Mouse (Mus musculus) heart, embryonic 11.5 days (tissue): ENCODE data around the gene Serpinb9b. TPM values are rescaled to one million over a fixed set of nuclear protein-coding genes. Genes with fewer than 3 reads are reported as not detected.

Experiments used
- ATAC-seq: fragments of 200-750 bp; cut with Nextera tagmentation; replicated peaks from 2 replicates; pipeline ENCODE4 v1.8.0; 2017; ENCODE audit warnings: moderate library complexity; ENCODE audit not compliant: insufficient number of reproducible peaks, low FRiP score, low TSS enrichment
- H3K27ac ChIP-seq: fragments of 300-500 bp; sonication (generic); 2 replicates; pipeline ENCODE4 v1.5.1; 2014; ENCODE audit warnings: mild to moderate bottlenecking, low read depth, low read length
- H3K27me3 ChIP-seq: fragments of 300-500 bp; sonication (generic); 2 replicates; pipeline ENCODE4 v1.6.1; 2014; ENCODE audit warnings: mild to moderate bottlenecking, low read length, mixed read lengths; ENCODE audit not compliant: control insufficient read depth, insufficient read depth
- H3K36me3 ChIP-seq: fragments of 300-500 bp; sonication (generic); 2 replicates; pipeline ENCODE4 v1.6.1; 2014; ENCODE audit warnings: mild to moderate bottlenecking, low read length, moderate library complexity, mixed read lengths; ENCODE audit not compliant: control insufficient read depth, insufficient read depth
- H3K4me1 ChIP-seq: fragments of 300-500 bp; sonication (generic); 2 replicates; pipeline ENCODE4 v1.6.1; 2014; ENCODE audit warnings: low read length; ENCODE audit not compliant: control insufficient read depth, insufficient read depth
- H3K4me2 ChIP-seq: fragments of 300-500 bp; sonication (generic); 2 replicates; pipeline ENCODE4 v1.6.1; 2014; ENCODE audit warnings: mild to moderate bottlenecking, moderate library complexity
- H3K4me3 ChIP-seq: fragments of 300-500 bp; sonication (generic); 2 replicates; pipeline ENCODE4 v1.5.1; 2014; ENCODE audit warnings: low read depth, low read length
- H3K9ac ChIP-seq: fragments of 300-500 bp; sonication (generic); 2 replicates; pipeline ENCODE4 v1.6.1; 2014; ENCODE audit warnings: mild to moderate bottlenecking, low read depth, low read length, moderate library complexity
- H3K9me3 ChIP-seq: fragments of 300-500 bp; sonication (generic); replicated peaks from 2 replicates; pipeline ENCODE4 v1.6.1; 2016; ENCODE audit warnings: low read length; ENCODE audit not compliant: control insufficient read depth
- WGBS: fragments of 180-500 bp; shearing (Covaris S2); extraction: QIAGEN DNeasy Blood & Tissue Kit; methylation state at CpG from one replicate; pipeline ENCODE4 v1.1.7; 2014; ENCODE audit not compliant: insufficient replicate concordance; 5-methylcytosine and 5-hydroxymethylcytosine counted together
- polyA plus RNA-seq: library from polyadenylated mRNA; unstranded; fragments of >200 nt; fragmentation: Nextera tagmentation; extraction: Ambion mirVana; gene quantifications from 2 replicates; pipeline ENCODE4 v1.2.1, GENCODE M21; 2014

The Serpinb9b gene
- polyA plus RNA-seq, 1 experiment from 2014 or later = 0.96 TPM

DNA sequence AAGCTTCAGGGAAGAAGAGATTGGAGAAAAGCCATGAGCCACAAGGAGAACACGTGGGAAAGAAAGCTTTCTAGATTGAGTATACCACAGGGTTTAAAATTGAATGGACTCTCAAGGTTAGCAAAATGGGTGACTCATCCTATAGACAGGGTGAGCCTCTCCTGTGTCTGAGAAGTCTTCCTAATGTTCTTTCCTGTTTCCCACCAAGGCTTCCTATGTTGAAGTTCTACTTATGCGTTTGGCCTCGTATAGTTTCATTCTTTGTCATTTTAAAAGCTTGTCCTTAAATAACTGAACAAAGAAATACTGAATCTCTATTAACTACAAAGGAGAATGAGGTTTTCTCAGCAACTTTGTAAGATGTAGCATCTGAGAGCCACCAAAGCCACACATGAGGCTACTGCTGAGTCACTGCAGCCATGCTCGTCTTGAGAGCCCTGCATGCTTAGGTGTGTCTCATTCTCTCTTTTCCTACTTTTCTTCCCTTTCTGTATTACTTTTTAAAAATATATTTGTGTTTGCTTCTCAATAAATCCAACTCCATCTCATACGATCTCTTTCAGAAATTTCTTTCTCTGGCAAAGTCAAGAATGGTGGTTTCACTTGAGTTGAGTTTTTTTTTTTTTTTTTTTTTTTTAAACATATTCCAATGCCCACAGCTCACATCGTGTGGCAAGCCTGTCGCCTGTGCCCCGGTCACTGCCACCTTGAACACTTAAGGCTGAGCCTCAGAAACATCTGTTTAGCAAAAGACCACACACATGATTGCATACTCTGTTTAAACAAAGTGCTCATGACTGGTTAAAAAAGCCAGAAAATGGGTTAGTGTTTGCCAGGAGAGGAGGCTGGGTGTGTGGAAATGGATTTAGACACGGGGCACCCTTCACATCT, 23.4 kb upstream of the Serpinb9b start:
- Histone ChIP-seq H3K4me2 (peak overlapping the region; percentile 72), H3K4me3 (peak overlapping the region; percentile 38), H3K36me3 (no peaks in the 10 kb centered on the region), H3K9me3 (no peaks in the 10 kb centered on the region), H3K27ac (peak overlapping the region; percentile 66), H3K27me3 (no peaks in the 10 kb centered on the region), H3K9ac (peak overlapping the region; percentile 77), H3K4me1 (no peaks in the 10 kb centered on the region)
- WGBS = 58% methylated on average over 9 of the region's 9 CpGs
- ATAC-seq = no peak

DNA sequence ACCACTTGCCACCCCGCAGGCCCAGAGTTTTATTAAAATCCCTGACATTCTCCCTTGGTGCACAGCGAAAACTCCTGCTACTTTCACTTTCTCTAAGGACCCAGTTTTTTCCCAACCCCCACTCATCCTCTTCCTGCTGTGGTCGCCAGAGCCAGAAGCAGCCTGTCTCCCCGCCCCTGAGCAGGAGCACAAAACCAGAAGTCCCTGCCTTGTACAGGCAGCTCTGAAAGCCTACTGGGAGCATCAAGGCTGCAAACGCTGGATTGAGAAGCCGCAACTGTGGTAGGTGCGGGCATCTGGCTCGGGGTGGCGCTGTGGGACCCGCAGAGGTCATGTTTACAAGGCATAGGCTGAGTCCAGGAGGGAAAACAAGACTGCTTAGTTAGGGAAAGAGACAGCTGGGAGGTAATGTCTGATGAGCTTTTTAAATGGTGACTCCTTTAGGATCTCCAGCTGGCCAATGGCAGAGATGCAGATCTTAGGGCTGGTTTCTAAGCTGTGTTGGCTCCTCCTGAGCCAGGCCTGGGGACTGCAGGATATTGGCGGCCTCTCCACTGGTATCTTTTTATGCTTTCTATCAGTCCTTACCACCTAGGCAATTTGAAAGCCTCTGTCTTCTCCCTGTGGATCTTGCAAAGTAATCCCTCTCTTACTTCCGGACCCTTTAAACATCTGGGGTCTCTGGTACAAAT, 22.7 kb upstream of the Serpinb9b start:
- Histone ChIP-seq H3K9ac (peak overlapping the region; percentile 77), H3K27me3 (no peaks in the 10 kb centered on the region), H3K27ac (peak overlapping the region; percentile 66), H3K4me3 (peak overlapping the region; percentile 38), H3K36me3 (no peaks in the 10 kb centered on the region), H3K9me3 (no peaks in the 10 kb centered on the region), H3K4me2 (peak overlapping the region; percentile 72), H3K4me1 (no peaks in the 10 kb centered on the region)
- ATAC-seq = peak; percentile 85
- 16% methylated on average over 12 of the region's 12 CpGs for WGBS

DNA sequence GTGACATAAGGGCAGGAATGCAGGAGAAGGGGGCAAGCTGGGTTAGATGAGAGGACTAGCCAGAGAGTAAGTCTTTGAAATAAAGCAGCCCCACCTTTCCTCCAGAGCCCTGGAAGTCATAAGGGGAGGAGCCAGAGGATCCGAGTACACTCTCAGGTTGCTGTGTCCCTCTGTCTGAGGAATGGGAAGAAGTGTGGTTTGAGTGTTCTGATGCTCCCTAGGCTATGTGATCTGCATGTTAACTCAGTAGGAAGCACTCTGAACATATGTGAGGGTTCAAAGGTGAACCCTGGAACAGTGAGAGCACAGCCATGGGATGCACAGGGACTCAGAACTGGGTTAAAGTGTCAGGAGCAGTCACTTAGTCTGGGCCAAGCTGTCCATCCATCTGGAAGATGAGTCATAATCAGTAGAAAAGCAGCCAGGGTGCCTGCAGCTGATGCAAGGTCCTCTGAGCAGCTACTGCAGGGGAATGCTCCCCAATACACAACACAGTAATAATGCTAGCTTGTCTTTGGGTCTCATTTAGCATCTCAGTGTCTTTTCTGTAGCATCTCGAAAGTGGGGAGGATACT, 21.6 kb upstream of the Serpinb9b start:
- Histone ChIP-seq H3K4me3 (no peak overlapping the region), H3K4me1 (no peaks in the 10 kb centered on the region), H3K27me3 (no peaks in the 10 kb centered on the region), H3K9ac (no peak overlapping the region), H3K36me3 (no peaks in the 10 kb centered on the region), H3K4me2 (no peak overlapping the region), H3K27ac (no peak overlapping the region), H3K9me3 (no peaks in the 10 kb centered on the region)
- ATAC-seq = no peak
- WGBS = 48% methylated on average over 2 of the region's 2 CpGs

DNA sequence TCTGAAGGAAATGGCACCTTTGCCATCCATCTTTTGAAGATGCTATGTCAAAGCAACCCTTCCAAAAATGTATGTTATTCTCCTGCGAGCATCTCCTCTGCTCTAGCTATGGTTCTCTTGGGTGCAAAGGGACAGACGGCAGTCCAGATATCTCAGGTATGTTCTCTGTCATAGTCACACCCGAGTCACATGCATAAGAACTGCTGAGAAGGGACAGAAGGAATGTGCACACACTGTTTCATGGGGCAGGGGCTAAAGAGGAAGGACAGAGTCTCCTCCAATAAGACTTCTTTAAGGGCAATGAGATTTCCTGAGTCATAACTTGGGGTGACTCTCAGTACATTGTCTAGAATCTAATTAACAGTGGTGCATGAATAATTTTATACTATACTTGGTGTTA, 20.7 kb upstream of the Serpinb9b start:
- Histone ChIP-seq H3K4me2 (no peak overlapping the region), H3K36me3 (no peaks in the 10 kb centered on the region), H3K4me1 (no peaks in the 10 kb centered on the region), H3K9ac (no peak overlapping the region), H3K9me3 (no peaks in the 10 kb centered on the region), H3K4me3 (no peak overlapping the region), H3K27ac (no peak overlapping the region), H3K27me3 (no peaks in the 10 kb centered on the region)
- 75% methylated on average over 3 of the region's 3 CpGs for WGBS
- no peak for ATAC-seq

DNA sequence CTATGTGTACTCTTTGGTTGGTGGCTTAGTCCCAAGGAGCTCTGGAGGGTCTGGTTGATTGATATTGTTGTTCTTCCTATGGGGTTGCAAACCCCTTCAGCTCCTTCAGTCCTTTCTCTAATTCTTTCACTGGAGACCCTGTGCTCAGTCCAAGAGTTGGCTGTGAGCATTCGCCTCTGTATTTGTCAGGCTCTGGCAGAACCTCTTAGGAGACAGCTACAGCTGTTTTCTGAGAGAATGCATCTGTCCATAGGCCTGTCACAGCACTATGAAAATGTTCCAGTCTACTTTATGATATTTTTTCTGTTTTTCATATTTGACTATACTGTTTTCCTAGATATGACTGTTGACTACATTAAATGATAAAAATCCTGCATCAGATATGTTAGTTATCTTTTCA, 14.8 kb upstream of the Serpinb9b start:
- no peak overlapping the region for H3K9ac ChIP-seq
- H3K27me3 ChIP-seq = no peaks in the 10 kb centered on the region
- H3K4me1 ChIP-seq = no peaks in the 10 kb centered on the region
- WGBS = 68% methylated on average over 1 of the region's 1 CpGs
- no peak overlapping the region for H3K4me3 ChIP-seq
- H3K27ac ChIP-seq = no peak overlapping the region
- ATAC-seq = no peak
- no peaks in the 10 kb centered on the region for H3K9me3 ChIP-seq
- H3K36me3 ChIP-seq = no peaks in the 10 kb centered on the region
- no peak overlapping the region for H3K4me2 ChIP-seq

DNA sequence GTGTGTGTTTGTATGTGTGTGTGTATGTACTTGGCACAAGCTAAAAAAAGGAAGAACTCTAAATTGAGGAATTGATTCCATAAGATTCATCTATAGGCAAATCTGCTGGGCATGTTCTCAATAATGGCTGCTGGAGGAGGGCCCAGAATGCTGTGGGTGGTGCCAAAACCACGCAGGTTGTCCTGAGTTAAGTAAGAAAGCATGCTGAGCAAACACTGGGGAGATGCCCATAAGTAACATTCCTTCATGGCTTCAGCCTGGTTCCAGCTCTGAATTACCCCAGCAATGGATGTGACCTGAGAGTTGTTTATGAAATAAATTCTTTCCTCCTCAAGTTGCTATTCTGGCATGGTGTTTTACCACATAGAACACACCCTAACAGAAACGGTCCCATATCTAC, 13.9 kb upstream of the Serpinb9b start:
- Histone ChIP-seq H3K9ac (no peak overlapping the region), H3K27me3 (no peaks in the 10 kb centered on the region), H3K4me3 (no peak overlapping the region), H3K4me2 (no peak overlapping the region), H3K4me1 (no peaks in the 10 kb centered on the region), H3K36me3 (no peaks in the 10 kb centered on the region), H3K9me3 (no peaks in the 10 kb centered on the region), H3K27ac (no peak overlapping the region)
- 62% methylated on average over 2 of the region's 2 CpGs for WGBS
- ATAC-seq = no peak

DNA sequence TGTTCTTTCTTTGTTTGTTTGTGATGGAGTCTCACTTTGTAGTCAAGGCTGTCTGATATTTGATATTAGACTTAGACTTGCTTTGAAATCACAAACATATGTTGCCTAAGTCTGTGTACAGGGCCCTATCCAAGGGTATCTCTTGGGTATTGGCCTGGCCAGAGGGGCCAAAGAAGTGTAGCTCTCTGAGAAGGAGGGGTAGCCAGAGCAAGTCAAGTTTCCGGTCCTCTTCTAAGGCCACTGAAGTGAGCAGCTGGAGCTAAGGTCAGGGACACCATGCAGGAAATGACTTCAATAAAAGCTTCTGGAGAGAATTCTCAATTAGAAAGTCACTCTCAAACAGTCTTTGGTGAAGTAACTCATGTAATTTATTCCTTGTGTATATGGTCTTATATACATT, 4.8 kb upstream of the Serpinb9b start:
- Histone ChIP-seq H3K4me3 (no peak overlapping the region), H3K4me2 (no peak overlapping the region), H3K36me3 (no peaks in the 10 kb centered on the region), H3K9ac (no peak overlapping the region), H3K9me3 (0 out of 2 replicates have a peak, but pooled peaks cover 2% of the 10 kb centered on the region), H3K27me3 (no peaks in the 10 kb centered on the region), H3K4me1 (no peaks in the 10 kb centered on the region; the same call in 1 of the 2 replicates), H3K27ac (no peak overlapping the region)
- 89% methylated on average over 1 of the region's 1 CpGs for WGBS
- no peak for ATAC-seq

DNA sequence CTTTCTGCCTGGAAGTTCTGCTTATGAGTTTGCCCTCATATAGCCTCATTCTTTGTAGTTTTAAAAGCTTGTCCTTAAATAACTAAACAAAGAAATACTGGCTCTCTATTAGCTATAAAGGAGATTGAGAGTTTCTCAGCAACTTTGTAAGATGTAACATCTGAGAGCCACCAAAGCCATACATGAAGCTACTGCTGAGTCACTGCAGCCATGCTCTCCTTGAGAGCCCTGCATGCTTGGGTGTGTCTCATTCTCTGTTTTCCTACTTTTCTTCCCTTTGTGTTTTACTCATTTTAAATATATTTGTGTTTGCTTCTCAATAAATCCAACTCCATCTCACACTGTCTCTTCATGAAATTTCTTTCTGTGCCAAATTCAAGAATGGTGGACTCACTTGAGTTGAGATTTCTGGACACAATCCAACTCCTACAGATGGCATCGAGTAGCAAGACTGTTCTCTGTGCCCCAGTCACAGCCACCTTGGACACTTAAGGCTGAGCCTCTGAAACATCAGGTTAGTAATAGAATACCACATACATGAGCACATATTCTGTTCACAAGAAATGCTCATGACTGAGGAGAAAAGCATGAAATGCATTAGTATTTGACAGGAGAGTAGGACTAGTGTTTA, 674 bp upstream of the Serpinb9b start:
- Histone ChIP-seq H3K4me1 (peaks cover 3% of the 10 kb centered on the region; the same call in 1 of the 2 replicates), H3K9ac (no peak overlapping the region), H3K27me3 (no peaks in the 10 kb centered on the region), H3K4me3 (no peak overlapping the region), H3K36me3 (no peaks in the 10 kb centered on the region), H3K4me2 (no peak overlapping the region), H3K27ac (no peak overlapping the region), H3K9me3 (no peaks in the 10 kb centered on the region)
- no peak for ATAC-seq
- WGBS = 72% methylated on average over 1 of the region's 1 CpGs
